Mouse (Mus musculus) liver, adult 2 months (tissue): ENCODE measurements around the gene Nav2. TPM values are rescaled to one million over a fixed set of nuclear protein-coding genes. Genes with fewer than 3 reads are reported as not detected.

Source experiments
- DNase-seq: peaks from one replicate; pipeline ENCODE4 v3.0.0-alpha.2; 2011; ENCODE audit warnings: low read depth, low spot score; ENCODE audit errors: extremely low read depth
- H3K27ac ChIP-seq: fragments of 200-500 bp; replicated peaks from 2 replicates; pipeline ENCODE4 v1.5.1; 2012; ENCODE audit warnings: low read depth, mild to moderate bottlenecking, control low read depth, inconsistent platforms, low read length; ENCODE audit not compliant: insufficient read depth
- H3K27me3 ChIP-seq: fragments of 200-500 bp; 2 replicates; pipeline ENCODE4 v1.6.1; 2012; ENCODE audit warnings: mild to moderate bottlenecking, moderate library complexity, low read length, inconsistent platforms; ENCODE audit not compliant: control insufficient read depth, insufficient read depth
- H3K36me3 ChIP-seq: fragments of 200-500 bp; 2 replicates; pipeline ENCODE4 v1.6.1; 2012; ENCODE audit warnings: low read length, inconsistent platforms; ENCODE audit not compliant: control insufficient read depth, insufficient read depth
- H3K4me1 ChIP-seq: fragments of 200-500 bp; 2 replicates; pipeline ENCODE4 v1.6.1; 2011; ENCODE audit warnings: low read length; ENCODE audit not compliant: control insufficient read depth, insufficient read depth
- H3K4me3 ChIP-seq: fragments of 200-500 bp; 2 replicates; pipeline ENCODE4 v1.5.1; 2011; ENCODE audit warnings: low read depth, mild to moderate bottlenecking, control low read depth, low read length, moderate library complexity; ENCODE audit not compliant: insufficient read depth
- H3K79me2 ChIP-seq: fragments of 200-500 bp; 2 replicates; pipeline ENCODE4 v1.6.1; 2012; ENCODE audit warnings: inconsistent platforms, mild to moderate bottlenecking, low read length, moderate library complexity; ENCODE audit not compliant: control insufficient read depth, insufficient read depth
- H3K9ac ChIP-seq: fragments of 200-500 bp; 2 replicates; pipeline ENCODE4 v1.6.1; 2012; ENCODE audit warnings: low read depth, mild to moderate bottlenecking, control low read depth, inconsistent platforms, low read length
- CTCF ChIP-seq: fragments of 200-500 bp; IDR thresholded peaks from 2 replicates; pipeline ENCODE4 v1.5.1; 2011; ENCODE audit warnings: low read depth, low read length, control low read depth
- POLR2A ChIP-seq: fragments of 200-500 bp; IDR thresholded peaks from 2 replicates; pipeline ENCODE4 v1.6.1; 2011; ENCODE audit warnings: low read length, control low read depth; ENCODE audit not compliant: insufficient read depth; ENCODE audit errors: extremely low read depth
- WGBS: fragments of 180-500 bp; shearing (Covaris S2); methylation state at CpG from one replicate; pipeline ENCODE4 v1.1.7; 2018; 5-methylcytosine and 5-hydroxymethylcytosine counted together
- polyA plus RNA-seq: library from polyadenylated mRNA; depleted of rRNA; stranded (reverse); fragments of >200 nt; gene quantifications from 2 replicates; pipeline ENCODE4 v1.2.3, GENCODE M21; 2012
- total RNA-seq: library from RNA; depleted of rRNA; stranded (reverse); fragments of >200 nt; gene quantifications from 2 replicates; pipeline ENCODE4 v1.2.3, GENCODE M21; 2014

Gene Nav2
- total and polyA plus RNA-seq, 2 experiments = 11.1 to 17.6 TPM

GRCm38 (mm10) chr7:49343081-49343600 is 434.6 kb downstream of the Nav2 start:
- Histone ChIP-seq H3K27ac (no peak overlapping the region), H3K9ac (no peak overlapping the region), H3K27me3 (no peaks in the 10 kb centered on the region), H3K4me3 (no peak overlapping the region), H3K36me3 (no peaks in the 10 kb centered on the region), H3K79me2 (no peaks in the 10 kb centered on the region; the same call in 1 of the 2 replicates), H3K4me1 (peaks cover 12% of the 10 kb centered on the region)
- TF ChIP-seq CTCF = no peak
- no peak for TF ChIP-seq POLR2A
- 43% methylated on average over 16 of the region's 16 CpGs for WGBS
- no peak for DNase-seq

GRCm38 (mm10) chr7:49343752-49344484 is 435.4 kb downstream of the Nav2 start:
- no peaks in the 10 kb centered on the region for H3K27me3 ChIP-seq
- no peaks in the 10 kb centered on the region for H3K36me3 ChIP-seq
- no peak overlapping the region for H3K9ac ChIP-seq
- H3K79me2 ChIP-seq = no peaks in the 10 kb centered on the region; the same call in 1 of the 2 replicates
- WGBS = 92% methylated on average over 4 of the region's 4 CpGs
- no peak for DNase-seq
- no peak overlapping the region for H3K27ac ChIP-seq
- TF ChIP-seq POLR2A (no peak), CTCF (no peak)
- H3K4me3 ChIP-seq = no peak overlapping the region
- peaks cover 12% of the 10 kb centered on the region for H3K4me1 ChIP-seq

GRCm38 (mm10) chr7:49347338-49348272 is 439.1 kb downstream of the Nav2 start:
- Histone ChIP-seq H3K79me2 (no peaks in the 10 kb centered on the region; the same call in 1 of the 2 replicates), H3K4me3 (no peak overlapping the region), H3K9ac (no peak overlapping the region), H3K4me1 (peaks cover 9% of the 10 kb centered on the region; the same call in 1 of the 2 replicates), H3K27me3 (no peaks in the 10 kb centered on the region), H3K27ac (no peak overlapping the region), H3K36me3 (no peaks in the 10 kb centered on the region)
- peak; percentile 45 for DNase-seq
- TF ChIP-seq POLR2A = no peak
- WGBS = 70% methylated on average over 16 of the region's 16 CpGs

DNA sequence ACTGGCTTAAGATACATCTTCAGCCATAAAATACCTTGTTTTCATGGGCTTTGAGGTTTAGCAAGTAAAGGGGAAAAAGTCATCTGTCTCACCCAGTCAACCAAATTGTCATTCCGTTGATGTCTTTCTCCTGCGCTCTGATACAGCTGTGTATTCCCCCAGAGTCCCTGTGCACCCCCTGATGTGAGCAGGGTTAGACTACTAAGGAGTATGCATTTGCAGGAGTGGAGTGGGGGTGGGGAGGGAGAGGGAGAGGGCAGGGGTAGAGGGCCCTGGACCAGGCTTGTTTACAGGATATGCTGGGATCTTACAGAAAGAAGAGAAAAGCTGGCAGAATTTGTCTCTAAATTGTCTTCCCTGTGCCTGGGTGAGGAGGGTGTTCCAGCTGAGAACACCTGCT is 440.1 kb downstream of the Nav2 start:
- 86% methylated on average over 2 of the region's 2 CpGs for WGBS
- Histone ChIP-seq H3K4me1 (peaks cover 6% of the 10 kb centered on the region; the same call in 1 of the 2 replicates), H3K79me2 (no peaks in the 10 kb centered on the region; the same call in 1 of the 2 replicates), H3K27ac (no peak overlapping the region), H3K36me3 (no peaks in the 10 kb centered on the region), H3K9ac (no peak overlapping the region), H3K4me3 (no peak overlapping the region), H3K27me3 (no peaks in the 10 kb centered on the region)
- no peak for DNase-seq
- TF ChIP-seq POLR2A (no peak), CTCF (no peak)

- Histone ChIP-seq H3K4me1 (peaks cover 6% of the 10 kb centered on the region; the same call in 1 of the 2 replicates), H3K27me3 (no peaks in the 10 kb centered on the region), H3K4me3 (no peak overlapping the region), H3K27ac (no peak overlapping the region), H3K36me3 (no peaks in the 10 kb centered on the region), H3K79me2 (no peaks in the 10 kb centered on the region; the same call in 1 of the 2 replicates), H3K9ac (no peak overlapping the region)
- TF ChIP-seq CTCF (no peak), POLR2A (no peak)
- DNase-seq = no peak
- WGBS = 82% methylated on average over 8 of the region's 8 CpGs
Measured at GRCm38 (mm10) chr7:49350321-49351007, 441.9 kb downstream of the Nav2 start.
